Mouse (Mus musculus) olfactory bulb, adult 2 months (tissue): ENCODE measurements around the gene Sptlc3. TPM values are rescaled to one million over a fixed set of nuclear protein-coding genes. Genes with fewer than 3 reads are reported as not detected.

Experiments used
- H3K27ac ChIP-seq: fragments of 200-500 bp; 2 replicates; pipeline ENCODE4 v1.5.1; 2012; ENCODE audit warnings: low read depth, low read length; ENCODE audit not compliant: insufficient read depth
- H3K4me1 ChIP-seq: fragments of 200-500 bp; 2 replicates; pipeline ENCODE4 v1.6.1; 2012; ENCODE audit warnings: low read length; ENCODE audit not compliant: control insufficient read depth, insufficient read depth
- H3K4me3 ChIP-seq: fragments of 200-500 bp; 2 replicates; pipeline ENCODE4 v1.5.1; 2012; ENCODE audit warnings: mild to moderate bottlenecking, low read depth, low read length, moderate library complexity; ENCODE audit not compliant: insufficient read depth
- CTCF ChIP-seq: fragments of 200-500 bp; IDR thresholded peaks from 2 replicates; pipeline ENCODE4 v1.5.1; 2012; ENCODE audit warnings: low read depth, mild to moderate bottlenecking, low read length, moderate library complexity; ENCODE audit not compliant: insufficient read depth
- POLR2A ChIP-seq: fragments of 200-500 bp; IDR thresholded peaks from 2 replicates; pipeline ENCODE4 v1.6.1; 2012; ENCODE audit warnings: mild to moderate bottlenecking, low read depth, low read length, moderate library complexity; ENCODE audit not compliant: insufficient read depth
- WGBS: fragments of 180-500 bp; shearing (Covaris S2); methylation state at CpG from one replicate; pipeline ENCODE4 v1.1.7; 2018; 5-methylcytosine and 5-hydroxymethylcytosine counted together
- polyA plus RNA-seq: library from polyadenylated mRNA; stranded (reverse); fragments of >200 nt; gene quantifications from 2 replicates; pipeline ENCODE4 v1.2.4, GENCODE M21; 2012; ENCODE audit warnings: low replicate concordance; ENCODE audit not compliant: missing spikeins, insufficient read depth, insufficient read length

The Sptlc3 gene
- polyA plus RNA-seq, 1 experiment: not detected

DNA sequence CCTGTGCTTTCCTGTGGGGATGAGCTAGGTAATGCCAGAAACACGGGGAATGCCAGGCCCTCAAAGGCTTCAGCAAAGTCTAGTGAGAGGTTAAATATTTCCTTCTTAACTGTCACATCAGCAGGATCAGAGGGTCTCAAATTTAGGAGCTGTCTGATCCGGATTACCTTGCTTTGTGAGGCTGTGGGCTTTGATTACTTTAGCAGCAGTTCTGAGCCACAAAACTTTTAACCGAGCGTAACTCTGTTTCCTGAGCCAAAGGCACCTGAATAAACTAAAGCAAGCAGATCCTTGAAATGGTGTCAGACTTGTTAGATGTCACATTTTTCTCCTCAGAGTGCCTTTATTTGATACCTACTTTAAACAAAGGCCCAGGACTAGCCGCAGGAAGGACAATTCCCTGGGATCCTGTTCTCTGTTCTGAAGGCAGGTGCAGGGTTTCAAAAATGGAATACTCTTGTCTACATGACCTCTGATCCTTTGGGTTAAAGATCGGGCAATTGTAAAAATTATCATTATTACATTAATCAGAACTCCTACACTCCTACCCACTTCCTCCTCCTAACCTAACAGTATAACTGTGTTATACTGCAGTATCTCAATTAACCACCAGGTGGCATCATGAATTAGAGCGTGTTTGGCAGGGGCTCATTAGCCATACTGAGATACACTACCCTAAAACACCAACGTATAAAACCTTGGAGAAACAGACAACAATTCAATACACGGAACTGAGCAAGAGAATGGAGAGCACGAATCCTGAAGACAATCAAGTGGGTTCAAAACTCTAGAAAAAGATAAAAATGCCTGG, 97.4 kb downstream of the Sptlc3 start:
- Histone ChIP-seq H3K4me1 (no peaks in the 10 kb centered on the region), H3K4me3 (no peak overlapping the region), H3K27ac (no peak overlapping the region)
- WGBS: 46% methylated on average over 10 of the region's 10 CpGs
- TF ChIP-seq CTCF (no peak), POLR2A (no peak)

DNA sequence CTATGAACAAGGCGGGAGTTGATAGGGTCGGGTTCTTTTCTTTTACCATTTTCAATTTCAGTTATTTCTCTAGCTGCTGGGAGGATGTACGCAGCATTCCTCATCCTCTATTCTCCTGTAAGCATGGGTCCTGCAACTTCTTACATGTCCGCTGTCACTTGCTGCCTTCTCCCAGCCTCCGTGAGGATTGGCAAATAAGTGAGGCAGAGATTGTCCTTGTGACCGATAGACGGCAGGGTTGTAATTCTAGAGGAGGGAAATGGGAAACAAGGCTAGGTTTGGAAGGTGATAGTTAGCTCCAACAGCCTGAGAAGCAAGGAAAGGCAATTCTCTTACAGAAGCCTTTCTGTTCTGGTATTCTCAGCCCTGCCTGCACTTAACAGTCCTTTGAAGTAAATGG, 98.4 kb downstream of the Sptlc3 start:
- Histone ChIP-seq H3K4me3 (no peak overlapping the region), H3K27ac (no peak overlapping the region)

GRCm38 (mm10) chr2:139597229-139597628, 103.5 kb downstream of the Sptlc3 start:
- no peaks in the 10 kb centered on the region for H3K4me1 ChIP-seq
- TF ChIP-seq POLR2A: no peak
- TF ChIP-seq CTCF: no peak
- H3K27ac ChIP-seq: no peak overlapping the region
- 95% methylated on average over 5 of the region's 5 CpGs for WGBS
- H3K4me3 ChIP-seq: no peak overlapping the region

More for the DNA sequence above, 98.4 kb downstream of the Sptlc3 start:
- no peak for TF ChIP-seq CTCF
- no peak for TF ChIP-seq POLR2A
- WGBS: 87% methylated on average over 7 of the region's 7 CpGs
- H3K4me1 ChIP-seq: no peaks in the 10 kb centered on the region

- H3K4me3 ChIP-seq: no peak overlapping the region
- no peak for TF ChIP-seq CTCF
- no peak for TF ChIP-seq POLR2A
- 50% methylated on average over 7 of the region's 7 CpGs for WGBS
- H3K4me1 ChIP-seq: no peaks in the 10 kb centered on the region
- no peak overlapping the region for H3K27ac ChIP-seq
Observed at GRCm38 (mm10) chr2:139601543-139602194, 108.0 kb downstream of the Sptlc3 start.

DNA sequence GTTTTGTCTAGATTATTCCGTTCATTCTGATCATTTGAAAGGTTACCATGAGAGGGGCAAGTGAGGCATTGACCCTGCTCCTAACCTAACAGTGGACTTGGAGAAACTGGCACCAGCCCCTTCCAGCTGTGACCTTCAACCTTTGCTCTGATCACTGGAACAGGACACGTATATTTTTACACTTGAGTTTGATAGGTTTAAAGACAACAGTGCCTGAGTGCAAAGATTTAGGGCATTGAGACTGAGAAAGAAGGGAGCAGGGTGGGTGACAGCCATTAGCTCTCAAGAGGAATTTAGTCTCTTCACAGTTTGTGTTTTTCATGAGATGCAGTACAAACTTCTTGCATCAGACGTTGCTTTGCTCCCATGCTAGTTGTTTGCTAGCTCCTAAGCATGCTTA, 114.5 kb downstream of the Sptlc3 start:
- Histone ChIP-seq H3K4me3 (no peak overlapping the region), H3K4me1 (no peaks in the 10 kb centered on the region), H3K27ac (no peak overlapping the region)
- TF ChIP-seq CTCF: no peak
- TF ChIP-seq POLR2A: no peak
- 69% methylated on average over 3 of the region's 3 CpGs for WGBS

DNA sequence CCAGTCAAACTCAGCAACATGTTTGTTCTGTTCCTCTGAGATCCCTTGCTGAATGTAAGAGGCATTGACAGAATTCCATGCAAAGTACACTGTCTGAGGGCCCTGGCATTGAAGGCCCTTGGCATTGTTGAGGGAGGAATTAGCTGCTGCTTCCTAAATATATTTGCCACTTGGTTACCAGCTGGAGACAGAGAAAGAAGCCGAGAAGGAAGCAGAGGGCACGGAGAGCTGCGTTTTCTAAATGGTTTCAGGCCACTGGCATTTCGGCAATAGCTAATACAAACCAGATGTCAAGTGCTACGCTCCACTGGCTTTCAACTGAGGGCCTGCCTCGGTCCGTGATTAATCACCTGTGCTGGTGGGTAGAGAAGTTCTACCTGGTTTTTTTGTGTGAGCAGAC, 115.1 kb downstream of the Sptlc3 start:
- no peaks in the 10 kb centered on the region for H3K4me1 ChIP-seq
- WGBS: 53% methylated on average over 7 of the region's 7 CpGs
- no peak overlapping the region for H3K4me3 ChIP-seq
- no peak overlapping the region for H3K27ac ChIP-seq
- no peak for TF ChIP-seq CTCF
- no peak for TF ChIP-seq POLR2A

DNA sequence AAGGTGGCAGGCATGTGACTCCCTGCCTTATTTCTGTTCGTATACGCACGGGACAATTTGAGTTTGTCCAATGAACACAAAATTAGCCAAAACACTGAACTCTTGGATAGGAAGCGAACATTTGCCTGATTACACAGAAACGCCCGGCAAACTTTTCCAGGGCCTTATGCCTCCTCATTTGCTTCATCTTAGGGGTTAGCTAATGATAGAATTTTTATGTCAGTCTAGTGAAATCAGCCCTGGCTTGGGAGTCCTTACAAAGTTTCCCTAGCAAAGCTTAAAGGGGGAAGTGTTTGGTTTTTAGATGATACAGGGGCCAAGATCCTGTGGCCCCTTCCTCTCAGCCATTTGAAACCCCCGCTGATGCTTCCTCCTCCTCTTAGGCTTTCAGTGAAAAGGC, 115.5 kb downstream of the Sptlc3 start:
- 58% methylated on average over 7 of the region's 7 CpGs for WGBS

DNA sequence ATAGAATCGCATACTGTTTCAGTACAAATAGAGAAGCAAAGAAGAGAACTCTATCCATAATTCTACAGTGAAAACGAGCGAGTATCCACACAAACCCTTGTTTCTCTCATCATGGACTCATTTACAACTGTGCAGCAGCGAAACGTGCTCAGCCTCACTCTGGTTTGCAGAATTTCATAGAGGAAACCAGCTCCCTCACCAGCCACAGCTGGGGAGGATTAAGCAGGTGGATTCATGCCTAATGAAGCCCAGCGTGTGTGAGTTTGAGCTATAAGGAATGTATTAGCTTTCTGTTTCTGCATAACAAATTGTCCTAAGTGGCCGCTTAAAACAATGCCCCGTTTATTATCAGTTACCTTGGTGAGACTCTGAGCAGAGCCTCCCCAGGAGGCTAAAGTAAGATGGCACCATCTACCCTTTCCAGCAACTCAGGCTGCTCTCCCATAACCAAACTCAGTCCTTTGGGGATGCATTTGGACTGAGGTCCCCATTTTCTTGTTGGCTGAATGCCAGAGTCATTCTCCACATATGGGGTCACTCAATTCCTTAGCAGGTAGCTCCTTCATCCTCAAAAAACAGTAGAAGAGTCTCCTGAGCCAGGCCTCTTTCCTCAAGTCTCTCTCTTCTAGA, 116.1 kb downstream of the Sptlc3 start:
- Histone ChIP-seq H3K4me1 (0 out of 2 replicates have a peak, but pooled peaks cover 2% of the 10 kb centered on the region), H3K27ac (no peak overlapping the region), H3K4me3 (no peak overlapping the region)
- TF ChIP-seq CTCF (no peak), POLR2A (no peak)
- WGBS: 45% methylated on average over 8 of the region's 8 CpGs

More for the DNA sequence above, 115.5 kb downstream of the Sptlc3 start:
- no peaks in the 10 kb centered on the region for H3K4me1 ChIP-seq
- H3K27ac ChIP-seq: no peak overlapping the region
- no peak overlapping the region for H3K4me3 ChIP-seq
- no peak for TF ChIP-seq POLR2A
- no peak for TF ChIP-seq CTCF

DNA sequence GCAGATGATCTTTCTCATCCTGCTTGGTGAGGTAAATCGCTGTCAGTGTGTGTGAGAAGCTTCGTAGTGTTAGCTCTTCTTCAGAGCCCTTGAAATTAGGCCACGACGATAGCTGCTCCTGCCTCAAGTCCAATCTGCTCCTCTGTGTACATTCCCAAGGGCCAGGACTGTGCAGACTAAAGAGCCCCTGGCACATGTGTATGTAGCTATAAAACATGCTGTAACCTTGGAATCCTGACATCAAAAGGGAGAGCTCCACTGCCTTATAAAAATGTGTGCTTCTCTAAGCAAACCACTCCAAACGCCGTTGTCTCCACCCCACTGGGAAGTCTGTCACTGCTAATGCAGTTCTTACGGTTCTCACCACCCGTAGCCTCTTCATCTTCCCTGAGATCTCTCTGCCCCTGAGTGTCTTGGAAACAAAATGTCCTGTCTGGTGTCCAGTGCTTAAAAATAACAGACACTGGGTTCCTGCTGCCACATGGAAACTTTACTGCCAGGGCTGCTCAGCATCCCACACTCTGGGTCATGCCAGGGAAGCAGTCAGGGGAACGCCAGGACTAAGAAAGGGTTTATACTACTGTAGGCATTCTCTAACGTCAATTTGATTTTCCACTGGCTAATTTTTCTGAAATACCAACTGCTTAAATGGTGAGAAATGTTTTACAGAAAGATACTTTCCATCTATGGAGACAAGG, 118.8 kb downstream of the Sptlc3 start:
- 77% methylated on average over 10 of the region's 10 CpGs for WGBS
- Histone ChIP-seq H3K4me1 (0 out of 2 replicates have a peak, but pooled peaks cover 2% of the 10 kb centered on the region), H3K4me3 (no peak overlapping the region), H3K27ac (no peak overlapping the region)
- no peak for TF ChIP-seq POLR2A
- TF ChIP-seq CTCF: no peak

DNA sequence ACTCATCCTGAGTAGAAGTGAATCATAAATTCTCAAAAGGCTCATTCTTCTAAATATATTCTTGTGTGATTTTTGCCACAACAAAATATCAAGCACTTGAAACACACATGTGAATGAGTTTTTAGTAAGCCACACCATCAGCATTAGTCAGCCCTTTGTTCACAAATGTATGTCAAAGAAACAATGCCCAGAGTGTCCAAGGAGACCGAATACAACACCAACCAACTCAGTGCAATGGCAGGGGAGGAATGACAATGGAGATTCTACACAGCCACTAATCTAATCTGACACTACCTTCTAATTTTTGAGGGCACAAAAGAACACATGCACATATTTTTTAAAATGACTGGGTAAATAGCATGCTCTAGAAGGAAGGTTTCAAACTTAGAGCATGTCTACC, 132.8 kb downstream of the Sptlc3 start:
- TF ChIP-seq POLR2A (no peak), CTCF (no peak)
- Histone ChIP-seq H3K27ac (no peak overlapping the region), H3K4me3 (no peak overlapping the region), H3K4me1 (no peaks in the 10 kb centered on the region)
- WGBS: 76% methylated on average over 1 of the region's 1 CpGs
